In the genomic region with DNA sequence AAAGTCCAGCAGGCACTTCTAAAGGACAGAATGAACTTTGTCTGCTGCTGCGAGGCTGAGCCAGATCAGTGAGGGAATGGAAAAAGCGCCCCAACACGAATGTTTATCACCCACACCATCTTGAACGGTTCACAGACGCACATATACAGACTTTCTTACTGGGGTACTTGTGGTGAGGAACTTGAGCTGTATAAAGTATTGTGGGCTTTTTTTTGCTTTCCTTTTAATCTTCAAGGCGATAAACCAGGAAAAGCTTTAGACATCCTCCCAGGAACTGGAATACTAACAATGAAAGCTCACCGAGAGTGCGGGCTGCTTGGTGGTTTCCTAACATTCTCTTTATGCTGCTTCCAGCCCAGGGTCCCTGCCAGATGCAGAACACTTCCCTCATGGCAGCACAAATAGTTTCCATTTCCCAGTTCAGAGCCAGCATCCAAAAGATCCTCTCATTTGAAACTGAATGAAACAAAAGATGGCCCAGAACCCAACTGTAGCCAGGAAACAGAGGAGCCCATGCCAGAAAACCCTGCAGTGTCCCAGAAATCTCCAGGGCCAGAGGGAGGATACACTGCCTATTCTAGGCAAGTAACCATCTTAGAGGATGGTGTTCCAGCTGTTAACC, we compare ENCODE assay signal across 8 mouse cellular contexts. TPM values are rescaled to one million over a fixed set of nuclear protein-coding genes. Genes with fewer than 3 reads are reported as not detected.
DNase-seq lines count a peak whose midpoint lies in the region; ATAC-seq lines count a peak whose summit lies in the region.

No protein-coding gene starts in this region.

- no peaks in the 10 kb centered on the region for H3K9me3 ChIP-seq in kidney, embryonic 14.5 days (ENCODE audit: control insufficient read depth, low read length)
- H3K9me3 ChIP-seq in kidney, embryonic 15.5 days (replicated peaks), result no peaks in the 10 kb centered on the region
- H3K9me3 ChIP-seq in liver, embryonic 11.5 days (ENCODE audit: control insufficient read depth, low read length), result no peaks in the 10 kb centered on the region

- peak; percentile 11 for DNase-seq in kidney, adult 11 months
- DNase-seq in cerebellum, postnatal 14 days, result peak; percentile 16 to 27
- DNase-seq in heart, adult 18-20 months, result peak; percentile 76 to 87
- DNase-seq in lung, adult 18-20 months, result peak; percentile 54 to 68
- DNase-seq in liver, embryonic 11.5 days (ENCODE audit: low spot score), result no peak

- H3K27ac ChIP-seq in kidney, embryonic 14.5 days (ENCODE audit: low read depth, low read length), result no peak overlapping the region
- H3K27ac ChIP-seq in kidney, embryonic 15.5 days, result peak overlapping the region; percentile 27; the same call in 1 of the 2 replicates
- H3K27ac ChIP-seq in liver, embryonic 11.5 days (ENCODE audit: low read depth, low read length), result no peak overlapping the region

- H3K4me1 ChIP-seq in kidney, embryonic 14.5 days (ENCODE audit: control insufficient read depth, insufficient read depth, low read length), result 0 out of 2 replicates have a peak, but pooled peaks cover 6% of the 10 kb centered on the region
- peaks cover 5% of the 10 kb centered on the region; the same call in 1 of the 2 replicates for H3K4me1 ChIP-seq in kidney, embryonic 15.5 days
- H3K4me1 ChIP-seq in liver, embryonic 11.5 days (replicated peaks; ENCODE audit: control insufficient read depth, insufficient read depth, low read length), result no peaks in the 10 kb centered on the region

- no peaks in the 10 kb centered on the region for H3K36me3 ChIP-seq in kidney, embryonic 14.5 days (ENCODE audit: control insufficient read depth, insufficient read depth, low read length)
- no peaks in the 10 kb centered on the region for H3K36me3 ChIP-seq in kidney, embryonic 15.5 days
- H3K36me3 ChIP-seq in liver, embryonic 11.5 days (ENCODE audit: control insufficient read depth, insufficient read depth, low read length), result no peaks in the 10 kb centered on the region

- 63% methylated on average over 8 of the region's 8 CpGs for WGBS in kidney, embryonic 14.5 days
- 55% methylated on average over 8 of the region's 8 CpGs for WGBS in kidney, embryonic 15.5 days
- 35% methylated on average over 8 of the region's 8 CpGs for WGBS in liver, embryonic 11.5 days

- no peaks in the 10 kb centered on the region for H3K27me3 ChIP-seq in kidney, embryonic 14.5 days (ENCODE audit: control insufficient read depth, insufficient read depth, low read length)
- no peaks in the 10 kb centered on the region for H3K27me3 ChIP-seq in kidney, embryonic 15.5 days
- no peaks in the 10 kb centered on the region for H3K27me3 ChIP-seq in liver, embryonic 11.5 days (replicated peaks; ENCODE audit: control insufficient read depth, insufficient read depth, low read length)

- H3K4me2 ChIP-seq in kidney, embryonic 14.5 days (replicated peaks; ENCODE audit: low read depth, low read length), result no peak overlapping the region
- H3K4me2 ChIP-seq in kidney, embryonic 15.5 days, result no peak overlapping the region
- H3K4me2 ChIP-seq in liver, embryonic 11.5 days, result no peak overlapping the region

- no peak overlapping the region for H3K9ac ChIP-seq in kidney, embryonic 14.5 days (ENCODE audit: low read depth, low read length)
- no peak overlapping the region for H3K9ac ChIP-seq in kidney, embryonic 15.5 days
- H3K9ac ChIP-seq in liver, embryonic 11.5 days (ENCODE audit: low read depth, low read length), result no peak overlapping the region

- H3K4me3 ChIP-seq in kidney, embryonic 14.5 days (ENCODE audit: low read length), result no peak overlapping the region
- no peak overlapping the region for H3K4me3 ChIP-seq in kidney, embryonic 15.5 days (replicated peaks)
- H3K4me3 ChIP-seq in liver, embryonic 11.5 days (ENCODE audit: low read depth, low read length), result no peak overlapping the region

- ATAC-seq in kidney, embryonic 14.5 days (ENCODE audit: low FRiP score, low TSS enrichment), result no peak
- ATAC-seq in kidney, embryonic 15.5 days (replicated peaks; ENCODE audit: low FRiP score), result no peak
- no peak for ATAC-seq in inflammation-experienced regulatory T-cells, adult 6 months
- no peak for ATAC-seq in liver, embryonic 11.5 days (replicated peaks; ENCODE audit: low FRiP score)

RNA-seq across cellular contexts. Expression of a gene that starts 43.3 kb away (rescaled TPM):
- 11.7 and 16.9 TPM in 2 replicates for polyA plus RNA-seq in kidney, embryonic 14.5 days (2014; fragmentation: Nextera tagmentation; extraction: Ambion mirVana)
- 10 to 100 TPM in 1 of 2 experiments, 1 to 10 TPM in 1; 9.3 to 10.3 TPM for total RNA-seq in heart, adult 18-20 months (2021)
- polyA plus RNA-seq in kidney, embryonic 15.5 days (2015; fragmentation: Nextera tagmentation; extraction: Ambion mirVana), result 13.5 and 16.6 TPM in 2 replicates
- polyA plus RNA-seq in inflammation-experienced regulatory T-cells, adult 6 months (2017; shearing (Covaris generic)), result under 1 TPM in 1 of 3 experiments, not detected in 2; 0.19 TPM
- 4.4 and 4.9 TPM in 2 replicates for polyA plus RNA-seq in liver, embryonic 11.5 days (2014; fragmentation: Nextera tagmentation; extraction: Ambion mirVana)
